Mouse (Mus musculus) cerebellum, postnatal 4 days (tissue): Measurements from ENCODE around the gene Gm49384.

ENCODE experiments used
- DNase-seq, 2 experiments: peaks; one replicate each; pipeline ENCODE4 v3.0.0; 2022; ENCODE audit warnings: low spot score in 2 of 2, mixed read lengths in 1 of 2

Gm49384 gene

GRCm38 (mm10) chr12:69207396-69207795 is 3.3 kb upstream of the Gm49384 start:
- no peak for DNase-seq

GRCm38 (mm10) chr12:69198985-69199384 is 5.1 kb downstream of the Gm49384 start:
- DNase-seq = no peak

GRCm38 (mm10) chr12:69198164-69198535 is 5.9 kb downstream of the Gm49384 start, which contains the start of gene Dnaaf2:
TSS of gene Dnaaf2 (minus strand) at chr12:69198429.
- peak; percentile 31 to 61 for DNase-seq

- peak in 1 of 2 experiments; percentile 64 for DNase-seq
Observed at GRCm38 (mm10) chr12:69197378-69198163, 6.5 kb downstream of the Gm49384 start.

- peak; percentile 26 to 70 for DNase-seq
Observed at GRCm38 (mm10) chr12:69196444-69197377, 7.4 kb downstream of the Gm49384 start, which contains the start of gene Gm49383. TSS of gene Gm49383 (minus strand) at chr12:69197104.

- no peak for DNase-seq
Observed at GRCm38 (mm10) chr12:69192637-69193036, 11.4 kb downstream of the Gm49384 start.

- no peak for DNase-seq
Observed at GRCm38 (mm10) chr12:69191396-69191795, 12.7 kb downstream of the Gm49384 start.

GRCm38 (mm10) chr12:69190522-69190921 is 13.5 kb downstream of the Gm49384 start:
- DNase-seq = no peak

GRCm38 (mm10) chr12:69190074-69190473 is 14.0 kb downstream of the Gm49384 start:
- DNase-seq = no peak

- no peak for DNase-seq
Observed at GRCm38 (mm10) chr12:69186811-69187471, 17.1 kb downstream of the Gm49384 start.

- DNase-seq = no peak
Observed at GRCm38 (mm10) chr12:69185371-69185770, 18.7 kb downstream of the Gm49384 start.

GRCm38 (mm10) chr12:69184342-69185295 is 19.4 kb downstream of the Gm49384 start:
- peak in 1 of 2 experiments; percentile 38 for DNase-seq

- peak; percentile 99 to 100 for DNase-seq
Observed at GRCm38 (mm10) chr12:69183583-69184308, 20.3 kb downstream of the Gm49384 start, which contains the start of the genes Rpl36al and Mgat2. TSS of gene Rpl36al (minus strand) at chr12:69184083. TSS of gene Mgat2 (plus strand) at chr12:69184157.

GRCm38 (mm10) chr12:69181800-69182199 is 22.3 kb downstream of the Gm49384 start:
- DNase-seq = no peak

GRCm38 (mm10) chr12:69179371-69179770 is 24.7 kb downstream of the Gm49384 start:
- DNase-seq = no peak

- no peak for DNase-seq
Observed at GRCm38 (mm10) chr12:69177526-69177925, 26.5 kb downstream of the Gm49384 start.

- DNase-seq = no peak
Observed at GRCm38 (mm10) chr12:69175975-69176374, 28.1 kb downstream of the Gm49384 start.

- DNase-seq = no peak
Observed at GRCm38 (mm10) chr12:69171307-69171706, 32.8 kb downstream of the Gm49384 start.

- DNase-seq = peak; percentile 57 to 78
Observed at GRCm38 (mm10) chr12:69168461-69169106, 35.5 kb downstream of the Gm49384 start, which contains the start of gene Lrr1. TSS of gene Lrr1 (plus strand) at chr12:69168814.
